Mouse (Mus musculus) embryonic stem cell, embryonic (primary cell): ENCODE measurements at regions not wholly inside any gene's neighbourhood (a gene's known extent, or its start where the extent isn't known, plus 50 kb on each side); places are given as distances from the start of the nearest gene placed in this dataset.

Source experiments
- CTCF ChIA-PET, 4 experiments: fragments of 300-600 bp in 2 of 4; fragments of 350-600 bp in 2 of 4; sonication (Branson Sonifier 250); formaldehyde crosslinking; loops; one replicate each; lab custom pipeline; 2022; ENCODE audit warnings: inconsistent platforms in 2 of 4; lab: Charles Lee
- POLR2A ChIA-PET, 4 experiments: fragments of 300-600 bp in 2 of 4; fragments of 350-600 bp in 2 of 4; sonication (Branson Sonifier 250); formaldehyde crosslinking; loops; one replicate each; lab custom pipeline; 2022; ENCODE audit warnings: antibody characterized with exemption in 4 of 4, inconsistent platforms in 1 of 4; lab: Charles Lee

DNA sequence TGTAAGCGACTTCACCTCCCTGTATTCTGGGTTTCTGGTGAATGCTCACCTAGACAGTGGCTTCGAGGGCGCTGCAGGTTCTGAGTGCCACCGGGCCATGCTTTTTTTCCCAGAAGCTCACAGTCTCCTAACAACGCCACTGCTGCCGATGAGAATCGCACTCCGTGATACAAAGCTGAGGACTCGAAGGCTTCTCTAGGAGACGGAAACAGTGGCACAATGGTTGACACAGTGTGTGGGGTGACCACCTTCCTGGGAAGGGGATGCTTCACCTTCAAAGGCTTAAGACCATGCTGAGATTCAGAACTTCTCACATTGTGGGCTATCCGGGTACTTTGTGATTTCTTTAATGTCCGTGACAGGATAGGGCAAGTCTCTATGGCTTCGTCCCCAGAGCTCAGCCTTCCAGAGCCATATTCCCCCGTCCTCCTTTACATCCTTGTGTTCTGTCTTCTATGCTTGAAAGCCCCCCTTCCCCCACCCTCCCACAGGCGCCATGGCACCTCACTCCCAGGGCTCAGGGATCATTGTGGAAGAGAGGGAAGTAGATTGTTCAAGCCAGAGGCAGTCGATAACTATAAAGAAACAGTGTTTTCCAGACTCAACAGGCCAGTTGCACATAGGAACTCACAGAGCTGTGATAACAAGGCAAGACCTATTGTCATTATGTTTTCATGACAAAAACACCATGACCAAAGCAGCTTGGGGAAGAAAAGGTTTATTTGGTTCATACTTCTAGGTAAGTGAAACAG lies 79.3 kb upstream of the Cpm start:
- CTCF ChIA-PET = no interaction called here

DNA sequence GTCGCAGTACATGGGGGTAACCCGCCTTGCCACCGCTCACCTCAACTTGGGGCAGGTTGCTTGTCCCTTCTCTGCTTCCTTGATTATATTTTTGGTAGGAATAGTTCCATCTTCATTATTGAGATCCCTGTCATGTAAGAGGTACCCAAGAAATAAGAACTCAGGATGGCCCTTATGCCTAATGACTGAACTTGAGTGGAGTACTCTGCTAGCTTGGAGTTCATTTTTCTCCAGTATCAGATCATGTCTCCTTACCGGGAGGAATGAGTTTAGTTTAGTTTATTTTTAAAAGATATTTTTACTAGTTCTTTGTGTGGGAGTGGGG lies 79.8 kb upstream of the Cpm start:
- ChIA-PET CTCF (no interaction called here), POLR2A (no interaction called here)

More for the DNA sequence above, 79.3 kb upstream of the Cpm start:
- POLR2A ChIA-PET = no interaction called here

- CTCF ChIA-PET = interaction anchor here in 1 of 4 experiments (0.5 kb wide), 1 partner anchor 1107 kb away, joined by 3 read pairs; no protein-coding TSS in a partner anchor
- POLR2A ChIA-PET = no interaction called here
Observed at GRCm38 (mm10) chr10:117548775-117549505, 80.4 kb upstream of the Cpm start.

GRCm38 (mm10) chr10:117548262-117548661 lies 81.0 kb upstream of the Cpm start:
- POLR2A ChIA-PET = no interaction called here
- CTCF ChIA-PET = no interaction called here

- ChIA-PET CTCF (interaction anchor here in 1 of 4 experiments (0.6 kb wide), 1 partner anchor 145 kb away, joined by 3 read pairs; no protein-coding TSS in a partner anchor), POLR2A (no interaction called here)
Observed at GRCm38 (mm10) chr10:117547275-117547674, 82.0 kb upstream of the Cpm start.

- POLR2A ChIA-PET = no interaction called here
- CTCF ChIA-PET = no interaction called here
Observed at GRCm38 (mm10) chr10:117545842-117546631, 83.3 kb upstream of the Cpm start.

- ChIA-PET POLR2A (interaction anchor here in 1 of 4 experiments (1.4 kb wide), 1 partner anchor 19 kb away, joined by 3 read pairs; no protein-coding TSS in a partner anchor), CTCF (interaction anchor here in 1 of 4 experiments (0.6 kb wide), 1 partner anchor 159 kb away, joined by 6 read pairs; no protein-coding TSS in a partner anchor)
Observed at GRCm38 (mm10) chr10:117544680-117545546, 84.4 kb upstream of the Cpm start.

- ChIA-PET CTCF (interaction anchor here in 2 of 4 experiments (0.6 to 0.7 kb wide), 2 partner anchors 103 to 160 kb away, joined by 4 to 6 read pairs; no protein-coding TSS in a partner anchor), POLR2A (interaction anchor here in 1 of 4 experiments (0.8 to 1.4 kb wide), 2 partner anchors 9 to 19 kb away, joined by 3 read pairs; no protein-coding TSS in a partner anchor)
Observed at GRCm38 (mm10) chr10:117543995-117544679, 85.2 kb upstream of the Cpm start.

- CTCF ChIA-PET = interaction anchor here in 2 of 4 experiments (0.7 kb wide), 2 partner anchors 104 to 938 kb away, joined by 3 to 4 read pairs; no protein-coding TSS in a partner anchor
- POLR2A ChIA-PET = interaction anchor here in 2 of 4 experiments (0.5 to 1.4 kb wide), 4 partner anchors 9 to 25 kb away, joined by 3 read pairs; no protein-coding TSS in a partner anchor
Observed at GRCm38 (mm10) chr10:117543696-117543950, 85.7 kb upstream of the Cpm start.

DNA sequence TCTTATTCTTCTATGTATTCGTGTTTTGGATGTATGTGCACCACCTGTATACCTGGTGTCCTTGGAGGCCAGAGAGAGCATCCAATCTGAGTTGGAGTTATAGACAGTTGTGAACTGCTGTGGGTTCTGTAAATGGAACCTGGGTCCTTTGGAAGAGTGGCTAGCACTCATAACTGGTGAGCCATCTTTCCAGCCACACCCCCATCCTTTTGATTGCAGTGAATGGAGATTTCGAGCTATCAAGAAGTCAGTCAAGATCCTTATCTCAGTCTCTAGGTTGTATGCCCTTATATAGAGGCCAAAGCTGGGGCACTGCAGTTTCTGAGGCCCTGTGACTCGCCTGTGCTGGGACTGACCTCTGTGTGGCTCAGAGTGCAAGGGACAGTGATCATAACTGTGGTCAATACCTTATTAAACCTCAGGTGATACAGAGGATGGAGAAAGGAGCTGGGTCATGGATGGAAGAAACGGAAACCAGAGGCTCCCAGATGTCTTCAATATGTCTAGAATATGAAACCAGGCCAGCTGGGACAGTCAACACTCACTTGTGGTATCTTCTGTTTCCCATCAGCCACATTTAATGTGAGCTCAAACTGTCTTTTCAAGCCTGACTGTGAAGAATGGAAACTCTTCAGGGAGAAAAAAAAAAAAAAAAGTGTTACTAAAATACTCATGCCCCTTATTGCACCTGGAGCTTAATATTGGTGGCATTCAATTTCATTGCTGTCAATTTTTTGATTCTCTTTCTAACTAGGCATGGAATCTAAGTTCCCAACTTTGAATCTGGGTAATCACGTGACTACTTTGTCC lies 86.2 kb upstream of the Cpm start:
- CTCF ChIA-PET = interaction anchor here in 2 of 4 experiments (0.5 to 0.7 kb wide), 4 partner anchors 22 to 939 kb away, joined by 3 to 4 read pairs (median 3); no protein-coding TSS in a partner anchor

GRCm38 (mm10) chr10:117542351-117542750 lies 86.9 kb upstream of the Cpm start:
- CTCF ChIA-PET = interaction anchor here in 1 of 4 experiments (0.9 kb wide), 1 partner anchor 26 kb away, joined by 3 read pairs; no protein-coding TSS in a partner anchor
- POLR2A ChIA-PET = no interaction called here

More for the DNA sequence above, 86.2 kb upstream of the Cpm start:
- POLR2A ChIA-PET = interaction anchor here in 2 of 4 experiments (0.5 to 0.8 kb wide), 3 partner anchors 10 to 25 kb away, joined by 3 read pairs; no protein-coding TSS in a partner anchor

GRCm38 (mm10) chr10:117541487-117541886 lies 87.8 kb upstream of the Cpm start:
- ChIA-PET POLR2A (interaction anchor here in 1 of 4 experiments (0.5 kb wide), 1 partner anchor 20 kb away, joined by 3 read pairs; no protein-coding TSS in a partner anchor), CTCF (interaction anchor here in 1 of 4 experiments (0.7 kb wide), 1 partner anchor 23 kb away, joined by 5 read pairs; no protein-coding TSS in a partner anchor)

DNA sequence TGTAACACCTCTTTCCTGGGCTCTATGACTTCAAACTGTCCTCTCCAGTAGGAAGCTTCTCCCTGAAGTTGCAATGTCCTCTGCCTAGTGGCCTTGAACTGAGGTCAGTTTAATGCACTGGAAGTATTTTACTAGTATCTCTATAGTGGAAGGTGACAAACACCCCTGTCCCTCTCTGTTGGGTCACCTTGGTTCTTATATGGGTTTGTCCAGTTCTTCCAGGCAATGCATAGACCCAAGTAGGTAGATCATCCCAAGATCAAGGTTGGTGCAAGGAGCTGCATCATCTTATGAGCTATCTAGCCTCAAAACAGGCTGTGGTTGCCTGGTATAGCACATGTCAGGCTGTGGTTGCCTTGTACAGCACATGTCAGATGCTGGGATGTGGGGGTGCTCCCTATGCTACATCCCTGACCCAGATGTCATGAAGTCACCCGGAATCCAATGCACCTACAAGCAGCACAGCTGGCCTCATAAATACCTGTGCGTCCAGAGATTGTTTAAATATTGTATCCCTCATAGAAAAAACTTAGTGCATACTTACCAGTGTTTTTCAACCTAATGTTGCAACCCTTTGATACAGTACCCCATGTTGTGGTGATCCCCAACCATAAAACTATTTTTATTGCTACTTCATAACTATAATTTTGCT lies 88.4 kb upstream of the Cpm start:
- ChIA-PET CTCF (interaction anchor here in 1 of 4 experiments (0.7 kb wide), 1 partner anchor 23 kb away, joined by 5 read pairs; no protein-coding TSS in a partner anchor), POLR2A (interaction anchor here in 1 of 4 experiments (0.5 kb wide), 1 partner anchor 20 kb away, joined by 3 read pairs; no protein-coding TSS in a partner anchor)

- ChIA-PET CTCF (no interaction called here), POLR2A (interaction anchor here in 1 of 4 experiments (0.6 kb wide), 1 partner anchor 351 kb away, joined by 3 read pairs; no protein-coding TSS in a partner anchor)
Observed at GRCm38 (mm10) chr10:117540112-117540594, 89.1 kb upstream of the Cpm start.

DNA sequence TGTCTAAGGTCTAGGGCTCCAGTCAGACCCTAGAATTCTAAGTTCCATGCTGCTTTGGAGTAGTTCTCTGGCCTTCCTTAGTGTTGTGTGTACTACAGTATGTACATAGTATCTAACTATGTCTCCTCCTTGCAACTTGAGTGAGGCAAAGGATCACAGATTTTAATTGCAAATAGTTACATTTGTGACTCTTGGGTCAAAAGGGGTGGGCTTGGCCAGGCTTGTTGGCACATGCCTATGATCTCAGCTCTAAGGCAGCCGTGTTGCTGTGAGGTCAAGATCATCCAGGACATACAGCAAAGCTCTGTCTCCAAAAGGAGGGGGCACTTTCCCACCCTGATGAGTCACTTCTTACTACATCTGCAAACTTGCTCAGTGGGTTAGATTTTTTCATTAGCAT lies 89.8 kb upstream of the Cpm start:
- POLR2A ChIA-PET = interaction anchor here in 1 of 4 experiments (0.6 kb wide), 1 partner anchor 352 kb away, joined by 3 read pairs; no protein-coding TSS in a partner anchor
- CTCF ChIA-PET = no interaction called here
